Mouse (Mus musculus) neural tube, embryonic 11.5 days (tissue): Measurements from ENCODE around the gene Erp27. TPM values are rescaled to one million over a fixed set of nuclear protein-coding genes. Genes with fewer than 3 reads are reported as not detected.

Source experiments
- ATAC-seq: fragments of 200-750 bp; cut with Nextera tagmentation; 2 replicates; pipeline ENCODE4 v1.8.0; 2017; ENCODE audit warnings: moderate number of reproducible peaks, mild to moderate bottlenecking, moderate TSS enrichment, moderate library complexity; ENCODE audit not compliant: insufficient read depth, low FRiP score, low TSS enrichment
- DNase-seq: peaks from one replicate; pipeline ENCODE4 v3.0.0-alpha.2; 2015; ENCODE audit warnings: low spot score
- H3K27ac ChIP-seq: fragments of 300-500 bp; sonication (generic); 2 replicates; pipeline ENCODE4 v1.5.1; 2014; ENCODE audit warnings: low read depth, mild to moderate bottlenecking, low read length
- H3K27me3 ChIP-seq: fragments of 300-500 bp; sonication (generic); 2 replicates; pipeline ENCODE4 v1.6.1; 2014; ENCODE audit warnings: mild to moderate bottlenecking, low read length, mixed read lengths; ENCODE audit not compliant: control insufficient read depth, insufficient read depth
- H3K36me3 ChIP-seq: fragments of 300-500 bp; sonication (generic); 2 replicates; pipeline ENCODE4 v1.6.1; 2014; ENCODE audit warnings: mild to moderate bottlenecking, low read length, moderate library complexity, mixed read lengths; ENCODE audit not compliant: control insufficient read depth, insufficient read depth
- H3K4me1 ChIP-seq: fragments of 300-500 bp; sonication (generic); 2 replicates; pipeline ENCODE4 v1.6.1; 2014; ENCODE audit warnings: low read length, mixed read lengths; ENCODE audit not compliant: control insufficient read depth, insufficient read depth
- H3K4me2 ChIP-seq: fragments of 300-500 bp; sonication (generic); 2 replicates; pipeline ENCODE4 v1.6.1; 2014; ENCODE audit warnings: low read depth, mild to moderate bottlenecking, moderate library complexity
- H3K4me3 ChIP-seq: fragments of 300-500 bp; sonication (generic); 2 replicates; pipeline ENCODE4 v1.5.1; 2014; ENCODE audit warnings: low read depth, low read length
- H3K9ac ChIP-seq: fragments of 300-500 bp; sonication (generic); 2 replicates; pipeline ENCODE4 v1.6.1; 2014; ENCODE audit warnings: mild to moderate bottlenecking, low read length
- H3K9me3 ChIP-seq: fragments of 300-500 bp; sonication (generic); 2 replicates; pipeline ENCODE4 v1.6.1; 2016; ENCODE audit warnings: low read length; ENCODE audit not compliant: control insufficient read depth
- WGBS: fragments of 180-500 bp; shearing (Covaris S2); extraction: QIAGEN DNeasy Blood & Tissue Kit; methylation state at CpG from one replicate; pipeline ENCODE4 v1.1.7; 2014; 5-methylcytosine and 5-hydroxymethylcytosine counted together
- polyA plus RNA-seq: library from polyadenylated mRNA; unstranded; fragments of >200 nt; fragmentation: Nextera tagmentation; extraction: Ambion mirVana; gene quantifications from 2 replicates; pipeline ENCODE4 v1.2.1, GENCODE M21; 2014

Erp27 gene
- polyA plus RNA-seq, 1 experiment from 2014 or later: 0.23 TPM

GRCm38 (mm10) chr6:136954715-136955114 lies 32.7 kb upstream of the Erp27 start:
- no peaks in the 10 kb centered on the region for H3K9me3 ChIP-seq
- H3K27me3 ChIP-seq: no peaks in the 10 kb centered on the region
- no peak overlapping the region for H3K4me3 ChIP-seq
- H3K4me2 ChIP-seq: no peak overlapping the region
- 89% methylated on average over 8 of the region's 8 CpGs for WGBS
- no peaks in the 10 kb centered on the region; the same call in 1 of the 2 replicates for H3K4me1 ChIP-seq
- no peaks in the 10 kb centered on the region for H3K36me3 ChIP-seq
- ATAC-seq (no peak), DNase-seq (no peak)
- H3K9ac ChIP-seq: no peak overlapping the region
- no peak overlapping the region for H3K27ac ChIP-seq

- WGBS: 88% methylated on average over 6 of the region's 6 CpGs
- H3K4me2 ChIP-seq: no peak overlapping the region
- ATAC-seq (no peak), DNase-seq (no peak)
- no peak overlapping the region for H3K27ac ChIP-seq
- no peaks in the 10 kb centered on the region for H3K9me3 ChIP-seq
- no peaks in the 10 kb centered on the region for H3K36me3 ChIP-seq
- no peak overlapping the region for H3K9ac ChIP-seq
- no peaks in the 10 kb centered on the region for H3K27me3 ChIP-seq
- no peak overlapping the region for H3K4me3 ChIP-seq
- H3K4me1 ChIP-seq: no peaks in the 10 kb centered on the region; the same call in 1 of the 2 replicates
These were observed 32.2 kb upstream of the Erp27 start for GRCm38 (mm10) chr6:136954192-136954591.

GRCm38 (mm10) chr6:136952930-136953329 lies 30.9 kb upstream of the Erp27 start:
- no peak for DNase-seq
- Histone ChIP-seq H3K4me2 (no peak overlapping the region), H3K9ac (no peak overlapping the region), H3K27me3 (no peaks in the 10 kb centered on the region), H3K36me3 (no peaks in the 10 kb centered on the region), H3K4me1 (no peaks in the 10 kb centered on the region; the same call in 1 of the 2 replicates), H3K9me3 (no peaks in the 10 kb centered on the region), H3K4me3 (no peak overlapping the region), H3K27ac (no peak overlapping the region)
- WGBS: 94% methylated on average over 9 of the region's 9 CpGs
- no peak for ATAC-seq

- 90% methylated on average over 2 of the region's 2 CpGs for WGBS
- Histone ChIP-seq H3K27ac (no peak overlapping the region), H3K9me3 (no peaks in the 10 kb centered on the region), H3K4me1 (no peaks in the 10 kb centered on the region), H3K27me3 (no peaks in the 10 kb centered on the region), H3K9ac (no peak overlapping the region), H3K4me3 (no peak overlapping the region), H3K4me2 (no peak overlapping the region), H3K36me3 (no peaks in the 10 kb centered on the region)
- DNase-seq (no peak), ATAC-seq (no peak)
These were observed 28.2 kb upstream of the Erp27 start for GRCm38 (mm10) chr6:136950171-136950570.

- H3K9me3 ChIP-seq: no peaks in the 10 kb centered on the region
- no peaks in the 10 kb centered on the region for H3K27me3 ChIP-seq
- DNase-seq (no peak), ATAC-seq (no peak)
- WGBS: 34% methylated on average over 4 of the region's 4 CpGs
- H3K4me3 ChIP-seq: no peak overlapping the region
- H3K4me1 ChIP-seq: no peaks in the 10 kb centered on the region
- no peak overlapping the region for H3K9ac ChIP-seq
- H3K27ac ChIP-seq: no peak overlapping the region
- no peaks in the 10 kb centered on the region for H3K36me3 ChIP-seq
- no peak overlapping the region for H3K4me2 ChIP-seq
These were observed 25.7 kb upstream of the Erp27 start for GRCm38 (mm10) chr6:136947716-136948115.

GRCm38 (mm10) chr6:136946943-136947342 lies 25.0 kb upstream of the Erp27 start:
- Histone ChIP-seq H3K36me3 (no peaks in the 10 kb centered on the region), H3K9ac (no peak overlapping the region), H3K27me3 (no peaks in the 10 kb centered on the region), H3K27ac (no peak overlapping the region), H3K4me3 (no peak overlapping the region), H3K9me3 (no peaks in the 10 kb centered on the region), H3K4me1 (no peaks in the 10 kb centered on the region), H3K4me2 (no peak overlapping the region)
- 66% methylated on average over 9 of the region's 9 CpGs for WGBS
- no peak for ATAC-seq
- DNase-seq: no peak

GRCm38 (mm10) chr6:136946241-136946640 lies 24.3 kb upstream of the Erp27 start:
- ATAC-seq (no peak), DNase-seq (no peak)
- Histone ChIP-seq H3K9ac (no peak overlapping the region), H3K4me2 (no peak overlapping the region), H3K4me3 (no peak overlapping the region), H3K9me3 (no peaks in the 10 kb centered on the region), H3K27ac (no peak overlapping the region), H3K27me3 (no peaks in the 10 kb centered on the region), H3K36me3 (no peaks in the 10 kb centered on the region), H3K4me1 (no peaks in the 10 kb centered on the region)
- 86% methylated on average over 5 of the region's 5 CpGs for WGBS

- ATAC-seq (no peak), DNase-seq (no peak)
- WGBS: 91% methylated on average over 8 of the region's 8 CpGs
- Histone ChIP-seq H3K36me3 (no peaks in the 10 kb centered on the region), H3K9ac (no peak overlapping the region), H3K4me3 (no peak overlapping the region), H3K27ac (no peak overlapping the region), H3K9me3 (no peaks in the 10 kb centered on the region), H3K4me1 (no peaks in the 10 kb centered on the region), H3K4me2 (no peak overlapping the region), H3K27me3 (no peaks in the 10 kb centered on the region)
These were observed 22.5 kb upstream of the Erp27 start for GRCm38 (mm10) chr6:136944511-136944910.

- no peak overlapping the region for H3K27ac ChIP-seq
- H3K4me3 ChIP-seq: no peak overlapping the region
- no peaks in the 10 kb centered on the region for H3K9me3 ChIP-seq
- H3K9ac ChIP-seq: no peak overlapping the region
- H3K4me1 ChIP-seq: no peaks in the 10 kb centered on the region
- H3K4me2 ChIP-seq: no peak overlapping the region
- H3K36me3 ChIP-seq: no peaks in the 10 kb centered on the region
- H3K27me3 ChIP-seq: no peaks in the 10 kb centered on the region
- ATAC-seq (no peak), DNase-seq (no peak)
These were observed 21.4 kb upstream of the Erp27 start for GRCm38 (mm10) chr6:136943392-136943791.
